Mouse (Mus musculus) kidney, adult 8-10 months (tissue): ENCODE data around the gene Cat.

Experiments
- DNase-seq, 2 experiments: peaks; one replicate each; pipeline ENCODE4 v3.0.0; 2022

Cat gene

GRCm38 (mm10) chr2:103484617-103485401, at the start of gene Cat:
Gene Cat (minus strand): TSS chr2:103485160.
- peak; percentile 98 for DNase-seq

- no peak for DNase-seq
Measured at GRCm38 (mm10) chr2:103525596-103525995, 40.6 kb upstream of the Cat start.

GRCm38 (mm10) chr2:103516472-103516871, 31.5 kb upstream of the Cat start:
- DNase-seq: no peak

GRCm38 (mm10) chr2:103515513-103516180, 30.7 kb upstream of the Cat start:
- no peak for DNase-seq

- no peak for DNase-seq
Measured at GRCm38 (mm10) chr2:103512066-103512795, 27.3 kb upstream of the Cat start.

- no peak for DNase-seq
Measured at GRCm38 (mm10) chr2:103511631-103512030, 26.7 kb upstream of the Cat start.

GRCm38 (mm10) chr2:103511042-103511441, 26.1 kb upstream of the Cat start:
- no peak for DNase-seq

- no peak for DNase-seq
Measured at GRCm38 (mm10) chr2:103507651-103508050, 22.7 kb upstream of the Cat start.

GRCm38 (mm10) chr2:103505956-103506355, 21.0 kb upstream of the Cat start:
- DNase-seq: no peak

- no peak for DNase-seq
Measured at GRCm38 (mm10) chr2:103504463-103504862, 19.5 kb upstream of the Cat start.

GRCm38 (mm10) chr2:103500769-103501168, 15.8 kb upstream of the Cat start:
- no peak for DNase-seq

GRCm38 (mm10) chr2:103495633-103496418, 10.9 kb upstream of the Cat start:
- no peak for DNase-seq

GRCm38 (mm10) chr2:103493827-103494226, 8.9 kb upstream of the Cat start:
- no peak for DNase-seq

- DNase-seq: no peak
Measured at GRCm38 (mm10) chr2:103492526-103492925, 7.6 kb upstream of the Cat start.

- no peak for DNase-seq
Measured at GRCm38 (mm10) chr2:103483986-103484520, 907 bp downstream of the Cat start.

- no peak for DNase-seq
Measured at GRCm38 (mm10) chr2:103483289-103483985, 1.5 kb downstream of the Cat start.

GRCm38 (mm10) chr2:103481314-103482231, 3.4 kb downstream of the Cat start:
- no peak for DNase-seq

GRCm38 (mm10) chr2:103480871-103481270, 4.1 kb downstream of the Cat start:
- DNase-seq: no peak

GRCm38 (mm10) chr2:103480240-103480639, 4.7 kb downstream of the Cat start:
- DNase-seq: no peak

- no peak for DNase-seq
Measured at GRCm38 (mm10) chr2:103478326-103478725, 6.6 kb downstream of the Cat start.

GRCm38 (mm10) chr2:103477456-103477855, 7.5 kb downstream of the Cat start:
- DNase-seq: peak in 1 of 2 experiments; percentile 77
